Mouse (Mus musculus) hindbrain, postnatal 0 days (tissue): ENCODE data around the gene Prdm5. TPM values are rescaled to one million over a fixed set of nuclear protein-coding genes. Genes with fewer than 3 reads are reported as not detected.
A peak's percentile ranks its signal among the peaks of the same experiment; 100 is the strongest.

Experiments used
- ATAC-seq: fragments of 200-750 bp; cut with Nextera tagmentation; 2 replicates; pipeline ENCODE4 v1.8.0; 2017; ENCODE audit warnings: mild to moderate bottlenecking, moderate TSS enrichment, moderate library complexity
- DNase-seq: peaks from one replicate; pipeline ENCODE4 v3.0.0-alpha.2; 2015; ENCODE audit warnings: low spot score
- H3K27ac ChIP-seq: fragments of 300-500 bp; sonication (generic); 2 replicates; pipeline ENCODE4 v1.5.1; 2014; ENCODE audit warnings: mild to moderate bottlenecking
- H3K27me3 ChIP-seq: fragments of 300-500 bp; sonication (generic); 2 replicates; pipeline ENCODE4 v1.6.1; 2014; ENCODE audit warnings: low read length, mixed read lengths; ENCODE audit not compliant: insufficient read depth
- H3K36me3 ChIP-seq: fragments of 300-500 bp; sonication (generic); 2 replicates; pipeline ENCODE4 v1.6.1; 2014; ENCODE audit warnings: low read length, mixed read lengths; ENCODE audit not compliant: insufficient read depth
- H3K4me1 ChIP-seq: fragments of 300-500 bp; sonication (generic); 2 replicates; pipeline ENCODE4 v1.6.1; 2014; ENCODE audit warnings: antibody characterized with exemption, low read length, mixed read lengths; ENCODE audit not compliant: insufficient read depth
- H3K4me2 ChIP-seq: fragments of 300-500 bp; sonication (generic); 2 replicates; pipeline ENCODE4 v1.6.1; 2014; ENCODE audit warnings: low read depth, mild to moderate bottlenecking, low read length, moderate library complexity, mixed read lengths
- H3K4me3 ChIP-seq: fragments of 300-500 bp; sonication (generic); 2 replicates; pipeline ENCODE4 v1.5.1; 2014; ENCODE audit warnings: low read length
- H3K9ac ChIP-seq: fragments of 300-500 bp; sonication (generic); replicated peaks from 2 replicates; pipeline ENCODE4 v1.6.1; 2014; ENCODE audit warnings: mild to moderate bottlenecking, low read length, moderate library complexity, mixed read lengths
- H3K9me3 ChIP-seq: fragments of 300-500 bp; sonication (generic); 2 replicates; pipeline ENCODE4 v1.6.1; 2016; ENCODE audit warnings: low read length, mixed read lengths
- CTCF ChIP-seq: IDR thresholded peaks from 2 replicates; pipeline ENCODE4 v1.5.1; 2016; ENCODE audit warnings: antibody characterized with exemption, control low read depth, low read depth
- WGBS: fragments of 180-500 bp; shearing (Covaris S2); extraction: QIAGEN DNeasy Blood & Tissue Kit; methylation state at CpG from one replicate; pipeline ENCODE4 v1.1.7; 2014; 5-methylcytosine and 5-hydroxymethylcytosine counted together
- polyA plus RNA-seq: library from polyadenylated mRNA; unstranded; fragments of >200 nt; fragmentation: Nextera tagmentation; extraction: Ambion mirVana; gene quantifications from 2 replicates; pipeline ENCODE4 v1.2.1, GENCODE M21; 2015
- total RNA-seq: library from RNA; depleted of rRNA; stranded (reverse); fragments of >200 nt; gene quantifications from 2 replicates; pipeline ENCODE4 v1.2.3, GENCODE M21; 2014

The Prdm5 gene
- total and polyA plus RNA-seq, 2 experiments from 2014 or later, result 5.0 to 11.9 TPM

GRCm38 (mm10) chr6:65818039-65818747, 39.4 kb downstream of the Prdm5 start:
- Histone ChIP-seq H3K9ac (no peak overlapping the region), H3K27me3 (no peaks in the 10 kb centered on the region), H3K27ac (no peak overlapping the region), H3K4me3 (no peak overlapping the region), H3K36me3 (no peaks in the 10 kb centered on the region), H3K9me3 (no peaks in the 10 kb centered on the region), H3K4me1 (no peaks in the 10 kb centered on the region), H3K4me2 (no peak overlapping the region)
- WGBS, result 76% methylated on average over 4 of the region's 4 CpGs
- no peak for DNase-seq
- ATAC-seq, result no peak
- TF ChIP-seq CTCF, result no peak

GRCm38 (mm10) chr6:65828656-65829055, 49.9 kb downstream of the Prdm5 start:
- no peak overlapping the region for H3K27ac ChIP-seq
- H3K4me3 ChIP-seq, result no peak overlapping the region
- H3K27me3 ChIP-seq, result no peaks in the 10 kb centered on the region
- DNase-seq (no peak), ATAC-seq (no peak)
- 63% methylated on average over 1 of the region's 1 CpGs for WGBS
- 0 out of 2 replicates have a peak, but pooled peaks cover 3% of the 10 kb centered on the region for H3K9me3 ChIP-seq
- no peaks in the 10 kb centered on the region for H3K36me3 ChIP-seq
- no peak overlapping the region for H3K4me2 ChIP-seq
- H3K4me1 ChIP-seq, result no peaks in the 10 kb centered on the region
- H3K9ac ChIP-seq, result no peak overlapping the region
- TF ChIP-seq CTCF, result no peak

DNA sequence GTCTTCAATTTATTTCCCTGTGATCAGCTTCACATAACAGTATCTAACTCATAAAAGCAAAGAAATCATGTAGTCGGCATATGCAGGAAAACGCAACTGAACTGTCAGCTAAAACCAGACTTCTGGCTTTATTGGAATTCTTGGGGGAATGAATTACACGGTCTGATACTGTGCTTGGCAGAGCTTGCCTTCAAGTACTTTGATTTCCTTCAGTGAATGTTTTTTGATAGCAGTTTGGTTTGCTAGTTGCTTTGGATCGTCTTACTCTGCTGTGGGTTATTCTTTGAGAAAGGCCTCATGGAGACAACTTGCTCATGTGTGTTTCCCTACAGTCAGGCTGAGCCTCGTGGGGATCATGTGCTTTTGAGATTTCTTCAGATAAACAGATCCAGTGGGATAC, 52.7 kb downstream of the Prdm5 start:
- ATAC-seq (no peak), DNase-seq (no peak)
- Histone ChIP-seq H3K9ac (no peak overlapping the region), H3K4me1 (no peaks in the 10 kb centered on the region), H3K36me3 (no peaks in the 10 kb centered on the region), H3K9me3 (0 out of 2 replicates have a peak, but pooled peaks cover 4% of the 10 kb centered on the region), H3K27ac (no peak overlapping the region), H3K27me3 (no peaks in the 10 kb centered on the region), H3K4me3 (no peak overlapping the region), H3K4me2 (no peak overlapping the region)
- 80% methylated on average over 5 of the region's 5 CpGs for WGBS
- TF ChIP-seq CTCF, result no peak

- H3K9me3 ChIP-seq, result 0 out of 2 replicates have a peak, but pooled peaks cover 4% of the 10 kb centered on the region
- H3K27me3 ChIP-seq, result no peaks in the 10 kb centered on the region
- ATAC-seq, result no peak
- no peaks in the 10 kb centered on the region for H3K4me1 ChIP-seq
- no peaks in the 10 kb centered on the region for H3K36me3 ChIP-seq
- no peak for DNase-seq
- no peak overlapping the region for H3K4me2 ChIP-seq
- no peak overlapping the region for H3K9ac ChIP-seq
- WGBS, result 91% methylated on average over 4 of the region's 4 CpGs
- H3K27ac ChIP-seq, result no peak overlapping the region
- no peak overlapping the region for H3K4me3 ChIP-seq
- TF ChIP-seq CTCF, result no peak
These were observed 55.2 kb downstream of the Prdm5 start for GRCm38 (mm10) chr6:65834013-65834412.

DNA sequence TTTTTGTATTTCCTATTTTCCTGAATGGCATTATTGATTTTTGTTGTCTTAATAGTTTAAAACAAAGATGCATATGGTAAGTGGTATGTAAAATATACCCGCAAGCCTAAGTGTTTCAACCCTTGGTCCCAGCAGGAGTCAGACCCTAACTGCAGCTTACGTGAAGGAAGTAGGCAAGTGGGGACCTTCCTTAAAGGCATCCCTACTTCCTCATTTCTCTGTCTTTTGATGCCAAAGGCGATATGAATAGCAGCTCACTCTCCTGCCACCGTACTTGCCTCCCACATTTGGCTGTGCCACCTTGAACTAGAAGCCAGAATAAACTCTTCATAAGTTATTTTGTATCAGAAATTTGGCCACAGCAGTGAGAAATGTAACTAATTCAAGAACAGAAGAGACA, 63.8 kb downstream of the Prdm5 start:
- Histone ChIP-seq H3K4me3 (no peak overlapping the region), H3K9ac (no peak overlapping the region), H3K36me3 (no peaks in the 10 kb centered on the region), H3K27me3 (no peaks in the 10 kb centered on the region), H3K4me1 (no peaks in the 10 kb centered on the region), H3K27ac (no peak overlapping the region), H3K9me3 (no peaks in the 10 kb centered on the region), H3K4me2 (no peak overlapping the region)
- 85% methylated on average over 4 of the region's 4 CpGs for WGBS
- no peak for TF ChIP-seq CTCF
- ATAC-seq, result no peak
- no peak for DNase-seq

DNA sequence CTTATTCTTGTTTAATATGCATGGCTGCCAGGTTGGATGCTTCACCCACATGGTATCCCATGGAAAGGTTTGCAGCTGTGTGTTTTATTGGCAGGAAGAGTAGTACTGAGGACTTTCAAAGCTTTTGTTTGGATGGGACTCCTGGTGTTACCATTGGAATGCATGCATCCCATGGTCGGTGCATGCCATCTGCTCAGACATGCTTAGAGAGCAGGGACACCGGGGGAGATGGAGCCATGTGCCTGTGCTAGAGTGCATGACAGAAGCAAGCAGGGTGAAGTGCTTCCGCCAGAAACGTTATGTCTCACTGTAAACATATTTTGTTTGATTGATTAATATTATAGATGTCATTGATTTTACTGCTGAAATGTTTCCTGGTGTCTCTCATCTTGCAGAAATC, 70.3 kb downstream of the Prdm5 start:
- no peak overlapping the region for H3K4me2 ChIP-seq
- H3K27ac ChIP-seq, result no peak overlapping the region
- no peak for TF ChIP-seq CTCF
- peak; percentile 21 for DNase-seq
- ATAC-seq, result 0 out of 2 replicates have a peak, but pooled peaks have one; percentile 58
- H3K9ac ChIP-seq, result no peak overlapping the region
- H3K27me3 ChIP-seq, result no peaks in the 10 kb centered on the region
- no peaks in the 10 kb centered on the region for H3K4me1 ChIP-seq
- no peaks in the 10 kb centered on the region for H3K36me3 ChIP-seq
- H3K9me3 ChIP-seq, result no peaks in the 10 kb centered on the region
- no peak overlapping the region for H3K4me3 ChIP-seq
- WGBS, result 37% methylated on average over 4 of the region's 4 CpGs

- 53% methylated on average over 3 of the region's 3 CpGs for WGBS
These were observed 70.9 kb downstream of the Prdm5 start for GRCm38 (mm10) chr6:65849687-65850086.

More at GRCm38 (mm10) chr6:65849687-65850086, 70.9 kb downstream of the Prdm5 start:
- no peaks in the 10 kb centered on the region for H3K36me3 ChIP-seq
- DNase-seq (no peak), ATAC-seq (no peak)
- H3K27ac ChIP-seq, result no peak overlapping the region
- no peaks in the 10 kb centered on the region for H3K27me3 ChIP-seq
- no peak for TF ChIP-seq CTCF
- no peaks in the 10 kb centered on the region for H3K9me3 ChIP-seq
- H3K4me1 ChIP-seq, result no peaks in the 10 kb centered on the region
- no peak overlapping the region for H3K4me3 ChIP-seq
- no peak overlapping the region for H3K4me2 ChIP-seq
- H3K9ac ChIP-seq, result no peak overlapping the region
